Mouse (Mus musculus) kidney, adult 2 months (tissue): ENCODE data around the gene Ngf. TPM values are rescaled to one million over a fixed set of nuclear protein-coding genes. Genes with fewer than 3 reads are reported as not detected.
A peak's percentile ranks its signal among the peaks of the same experiment; 100 is the strongest.

Experiments used
- DNase-seq: peaks from one replicate; pipeline ENCODE4 v3.0.0; 2021
- H3K27ac ChIP-seq: fragments of 200-500 bp; 2 replicates; pipeline ENCODE4 v1.5.1; 2012; ENCODE audit warnings: low read depth, low read length, control low read depth, inconsistent platforms; ENCODE audit not compliant: insufficient read depth
- H3K27me3 ChIP-seq: fragments of 200-500 bp; replicated peaks from 2 replicates; pipeline ENCODE4 v1.6.1; 2012; ENCODE audit warnings: mild to moderate bottlenecking, moderate library complexity, low read length, inconsistent platforms; ENCODE audit not compliant: control insufficient read depth, insufficient read depth
- H3K36me3 ChIP-seq: fragments of 200-500 bp; 2 replicates; pipeline ENCODE4 v1.6.1; 2012; ENCODE audit warnings: mild to moderate bottlenecking, moderate library complexity, low read length, inconsistent platforms; ENCODE audit not compliant: control insufficient read depth, insufficient read depth
- H3K4me1 ChIP-seq: fragments of 200-500 bp; 2 replicates; pipeline ENCODE4 v1.6.1; 2011; ENCODE audit warnings: low read length; ENCODE audit not compliant: control insufficient read depth, insufficient read depth
- H3K4me3 ChIP-seq: fragments of 200-500 bp; 2 replicates; pipeline ENCODE4 v1.5.1; 2011; ENCODE audit warnings: mild to moderate bottlenecking, low read depth, low read length, control low read depth; ENCODE audit not compliant: insufficient read depth
- CTCF ChIP-seq: fragments of 200-500 bp; conservative IDR thresholded peaks from 2 replicates; pipeline ENCODE4 v1.5.1; 2011; ENCODE audit warnings: low read depth, mild to moderate bottlenecking, control low read depth, low read length, moderate library complexity, mixed read lengths; ENCODE audit not compliant: insufficient read depth, insufficient read length
- POLR2A ChIP-seq: fragments of 200-500 bp; IDR thresholded peaks from one replicate; pipeline ENCODE4 v1.6.1; 2011; ENCODE audit warnings: low read depth, low read length, control low read depth
- WGBS: fragments of 180-500 bp; shearing (Covaris S2); methylation state at CpG from one replicate; pipeline ENCODE4 v1.1.7; 2018; 5-methylcytosine and 5-hydroxymethylcytosine counted together
- polyA plus RNA-seq: library from polyadenylated mRNA; depleted of rRNA; stranded (reverse); fragments of >200 nt; gene quantifications from 2 replicates; pipeline ENCODE4 v1.2.3, GENCODE M21; 2012

Ngf gene
- polyA plus RNA-seq, 1 experiment = 17.0 TPM

GRCm38 (mm10) chr3:102490393-102491123, 20.8 kb downstream of the Ngf start:
- Histone ChIP-seq H3K4me3 (no peak overlapping the region), H3K36me3 (no peaks in the 10 kb centered on the region), H3K27me3 (no peaks in the 10 kb centered on the region), H3K4me1 (peaks cover 5% of the 10 kb centered on the region; the same call in 1 of the 2 replicates), H3K27ac (peak overlapping the region; percentile 78)
- TF ChIP-seq POLR2A (no peak), CTCF (no peak)
- WGBS = 47% methylated on average over 14 of the region's 14 CpGs
- DNase-seq = peak; percentile 70

- Histone ChIP-seq H3K4me1 (no peaks in the 10 kb centered on the region), H3K36me3 (no peaks in the 10 kb centered on the region), H3K27ac (no peak overlapping the region), H3K27me3 (no peaks in the 10 kb centered on the region), H3K4me3 (no peak overlapping the region)
- 88% methylated on average over 7 of the region's 7 CpGs for WGBS
- no peak for DNase-seq
- TF ChIP-seq CTCF (no peak), POLR2A (no peak)
Measured at GRCm38 (mm10) chr3:102498113-102498512, 28.4 kb downstream of the Ngf start.

GRCm38 (mm10) chr3:102498931-102499330, 29.2 kb downstream of the Ngf start:
- Histone ChIP-seq H3K36me3 (no peaks in the 10 kb centered on the region), H3K27me3 (no peaks in the 10 kb centered on the region), H3K4me1 (no peaks in the 10 kb centered on the region), H3K4me3 (no peak overlapping the region), H3K27ac (no peak overlapping the region)
- DNase-seq = no peak
- TF ChIP-seq CTCF (no peak), POLR2A (no peak)
- WGBS = 83% methylated on average over 6 of the region's 6 CpGs

GRCm38 (mm10) chr3:102500031-102500430, 30.3 kb downstream of the Ngf start:
- Histone ChIP-seq H3K27me3 (no peaks in the 10 kb centered on the region), H3K4me3 (no peak overlapping the region), H3K27ac (no peak overlapping the region), H3K36me3 (no peaks in the 10 kb centered on the region), H3K4me1 (no peaks in the 10 kb centered on the region)
- WGBS = 38% methylated on average over 2 of the region's 2 CpGs
- peak; percentile 23 for DNase-seq
- TF ChIP-seq POLR2A (no peak), CTCF (no peak)

- Histone ChIP-seq H3K36me3 (no peaks in the 10 kb centered on the region), H3K27ac (no peak overlapping the region), H3K4me3 (no peak overlapping the region), H3K27me3 (no peaks in the 10 kb centered on the region), H3K4me1 (no peaks in the 10 kb centered on the region)
- no peak for DNase-seq
- TF ChIP-seq POLR2A = no peak
- no peak for TF ChIP-seq CTCF
- WGBS = 86% methylated on average over 4 of the region's 4 CpGs
Measured at GRCm38 (mm10) chr3:102501186-102501585, 31.5 kb downstream of the Ngf start.

GRCm38 (mm10) chr3:102505129-102505528, 35.4 kb downstream of the Ngf start:
- no peak for DNase-seq
- Histone ChIP-seq H3K4me1 (no peaks in the 10 kb centered on the region), H3K27me3 (no peaks in the 10 kb centered on the region), H3K36me3 (no peaks in the 10 kb centered on the region), H3K27ac (no peak overlapping the region), H3K4me3 (no peak overlapping the region)
- TF ChIP-seq CTCF = no peak
- TF ChIP-seq POLR2A = no peak
- WGBS = 88% methylated on average over 4 of the region's 4 CpGs

GRCm38 (mm10) chr3:102506061-102506460, 36.3 kb downstream of the Ngf start:
- Histone ChIP-seq H3K27me3 (no peaks in the 10 kb centered on the region), H3K4me3 (no peak overlapping the region), H3K36me3 (no peaks in the 10 kb centered on the region), H3K4me1 (no peaks in the 10 kb centered on the region), H3K27ac (no peak overlapping the region)
- no peak for DNase-seq
- 41% methylated on average over 12 of the region's 12 CpGs for WGBS
- TF ChIP-seq POLR2A (no peak), CTCF (no peak)
